Mouse (Mus musculus) lung, adult 2 months (tissue): ENCODE data around the gene Wipf1.

Experiments
- CTCF ChIP-seq: fragments of 200-500 bp; IDR thresholded peaks from 2 replicates; pipeline ENCODE4 v1.5.1; 2011; ENCODE audit warnings: mild to moderate bottlenecking, low read length, control low read depth; ENCODE audit not compliant: insufficient read depth
- POLR2A ChIP-seq: fragments of 200-500 bp; IDR thresholded peaks from 2 replicates; pipeline ENCODE4 v1.6.1; 2011; ENCODE audit warnings: low read depth, mild to moderate bottlenecking, control low read depth, low read length, borderline replicate concordance; ENCODE audit errors: extremely low read depth

GRCm38 (mm10) chr2:73490466-73490865 lies 39.1 kb downstream of the Wipf1 start:
- TF ChIP-seq POLR2A (no peak), CTCF (no peak)
